Mouse (Mus musculus) naive thymus-derived CD4-positive, alpha-beta T cell, adult 5 months (primary cell): Measurements from ENCODE around the gene Ccer1. TPM values are rescaled to one million over a fixed set of nuclear protein-coding genes. Genes with fewer than 3 reads are reported as not detected.

Source experiments
- polyA plus RNA-seq: library from polyadenylated mRNA; unstranded; fragments of 100-300 nt; shearing (Covaris generic); gene quantifications from one replicate; pipeline ENCODE4 v1.2.1, GENCODE M21; 2017

The Ccer1 gene
- polyA plus RNA-seq: not detected

GRCm38 (mm10) chr10:97692913-97693312 is at the start of gene Ccer1:
Ccer1 (plus strand) TSS chr10:97693059.

GRCm38 (mm10) chr10:97643768-97644167 is 49.1 kb upstream of the Ccer1 start, which contains the start of gene Epyc:
Epyc (plus strand) TSS chr10:97644068.

DNA sequence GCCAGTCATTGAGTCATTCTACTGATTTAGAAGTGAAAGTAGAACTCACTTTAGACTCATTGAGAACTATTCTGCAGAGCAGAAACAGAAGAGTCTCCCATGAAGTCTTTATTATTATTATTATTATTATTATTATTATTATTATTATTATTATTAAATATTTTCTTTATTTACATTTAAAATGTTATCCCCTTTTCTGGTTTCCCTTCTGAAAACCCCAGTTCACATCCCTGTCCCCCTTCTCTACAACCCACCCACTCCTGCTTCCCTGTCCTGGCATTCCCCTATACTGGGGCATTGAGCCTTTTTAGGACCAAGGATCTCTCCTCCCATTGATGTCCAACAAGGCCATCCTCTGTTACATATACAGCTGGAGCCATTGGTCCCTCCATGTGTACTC is 33.8 kb downstream of the Ccer1 start, which contains the start of gene C030005K15Rik:
C030005K15Rik (minus strand) TSS at position 101 of the 400 bp plus-strand sequence.

Other genes starting within 250 kb of the Ccer1 start
- not detected for gene Dcn, start 213.4 kb upstream of the Ccer1 start, polyA plus RNA-seq
- not detected for gene Lum, start 127.9 kb upstream of the Ccer1 start, polyA plus RNA-seq
- not detected for gene Kera, start 86.2 kb upstream of the Ccer1 start, polyA plus RNA-seq
- gene Epyc, start 49.0 kb upstream of the Ccer1 start, polyA plus RNA-seq: not detected
- gene C030005K15Rik, start 33.7 kb downstream of the Ccer1 start, polyA plus RNA-seq: 0.30 TPM